Mouse (Mus musculus): ENCODE measurements around the gene Car2. TPM values are rescaled to one million over a fixed set of nuclear protein-coding genes. Genes with fewer than 3 reads are reported as not detected.

The Car2 gene
- polyA plus RNA-seq, 1 experiment from 2014 or later, result 89.7 TPM

GRCm38 (mm10) chr3:14863922-14864321 lies 22.2 kb upstream of the Car2 start:
- WGBS, result 95% methylated on average over 2 of the region's 2 CpGs

GRCm38 (mm10) chr3:14865941-14866340 lies 20.1 kb upstream of the Car2 start:
- WGBS, result 67% methylated on average over 2 of the region's 2 CpGs
- no peak for DNase-seq (ENCODE audit: low spot score)
- no peak overlapping the region for H3K4me3 ChIP-seq

More at GRCm38 (mm10) chr3:14863922-14864321, 22.2 kb upstream of the Car2 start:
- DNase-seq (ENCODE audit: low spot score), result no peak
- Histone ChIP-seq H3K4me3 (no peak overlapping the region), H3K36me3 (no peaks in the 10 kb centered on the region), H3K4me1 (peaks cover 25% of the 10 kb centered on the region), H3K27me3 (ENCODE audit: low read depth, poor library complexity, severe bottlenecking) (no peaks in the 10 kb centered on the region; the same call in 1 of the 2 replicates), H3K9me3 (replicated peaks) (no peaks in the 10 kb centered on the region), H3K27ac (replicated peaks) (0 out of 2 replicates have a peak overlapping the region, but pooled peaks have one; percentile 90)

GRCm38 (mm10) chr3:14869779-14870178 lies 16.3 kb upstream of the Car2 start:
- H3K27me3 ChIP-seq (ENCODE audit: low read depth, poor library complexity, severe bottlenecking), result no peaks in the 10 kb centered on the region; the same call in 1 of the 2 replicates

More at GRCm38 (mm10) chr3:14865941-14866340, 20.1 kb upstream of the Car2 start:
- no peak overlapping the region for H3K27ac ChIP-seq (replicated peaks)
- no peaks in the 10 kb centered on the region; the same call in 1 of the 2 replicates for H3K27me3 ChIP-seq (ENCODE audit: low read depth, poor library complexity, severe bottlenecking)
- H3K9me3 ChIP-seq (replicated peaks), result no peaks in the 10 kb centered on the region
- peaks cover 31% of the 10 kb centered on the region for H3K4me1 ChIP-seq
- H3K36me3 ChIP-seq, result no peaks in the 10 kb centered on the region

GRCm38 (mm10) chr3:14870528-14870927 lies 15.5 kb upstream of the Car2 start:
- no peak for DNase-seq (ENCODE audit: low spot score)
- WGBS, result 94% methylated on average over 1 of the region's 1 CpGs
- no peak overlapping the region for H3K27ac ChIP-seq (replicated peaks)
- no peaks in the 10 kb centered on the region; the same call in 1 of the 2 replicates for H3K27me3 ChIP-seq (ENCODE audit: low read depth, poor library complexity, severe bottlenecking)
- H3K9me3 ChIP-seq (replicated peaks), result no peaks in the 10 kb centered on the region
- H3K4me1 ChIP-seq, result peaks cover 6% of the 10 kb centered on the region; the same call in 1 of the 2 replicates
- no peaks in the 10 kb centered on the region for H3K36me3 ChIP-seq
- H3K4me3 ChIP-seq, result no peak overlapping the region

More at GRCm38 (mm10) chr3:14869779-14870178, 16.3 kb upstream of the Car2 start:
- Histone ChIP-seq H3K4me3 (no peak overlapping the region), H3K4me1 (peaks cover 6% of the 10 kb centered on the region; the same call in 1 of the 2 replicates), H3K27ac (replicated peaks) (no peak overlapping the region), H3K36me3 (no peaks in the 10 kb centered on the region), H3K9me3 (replicated peaks) (no peaks in the 10 kb centered on the region)
- 19% methylated on average over 11 of the region's 11 CpGs for WGBS
- DNase-seq (ENCODE audit: low spot score), result peak; percentile 76

GRCm38 (mm10) chr3:14871386-14871785 lies 14.7 kb upstream of the Car2 start:
- H3K4me3 ChIP-seq, result no peak overlapping the region
- DNase-seq (ENCODE audit: low spot score), result peak; percentile 28
- H3K27me3 ChIP-seq (ENCODE audit: low read depth, poor library complexity, severe bottlenecking), result no peaks in the 10 kb centered on the region; the same call in 1 of the 2 replicates
- 41% methylated on average over 7 of the region's 7 CpGs for WGBS
- no peaks in the 10 kb centered on the region for H3K9me3 ChIP-seq (replicated peaks)
- no peak overlapping the region for H3K27ac ChIP-seq (replicated peaks)
- H3K4me1 ChIP-seq, result peaks cover 6% of the 10 kb centered on the region; the same call in 1 of the 2 replicates
- no peaks in the 10 kb centered on the region for H3K36me3 ChIP-seq

GRCm38 (mm10) chr3:14874402-14875040 lies 11.6 kb upstream of the Car2 start:
- H3K36me3 ChIP-seq, result no peaks in the 10 kb centered on the region
- H3K4me3 ChIP-seq, result no peak overlapping the region
- no peaks in the 10 kb centered on the region for H3K27me3 ChIP-seq (ENCODE audit: low read depth, poor library complexity, severe bottlenecking)
- DNase-seq (ENCODE audit: low spot score), result no peak
- no peak overlapping the region for H3K27ac ChIP-seq (replicated peaks)
- H3K4me1 ChIP-seq, result peaks cover 6% of the 10 kb centered on the region; the same call in 1 of the 2 replicates
- no peaks in the 10 kb centered on the region for H3K9me3 ChIP-seq (replicated peaks)
- 60% methylated on average over 8 of the region's 8 CpGs for whole genome bisulfite sequencing

GRCm38 (mm10) chr3:14876325-14876918 lies 9.7 kb upstream of the Car2 start:
- no peaks in the 10 kb centered on the region for H3K4me1 ChIP-seq
- H3K27me3 ChIP-seq (ENCODE audit: low read depth, poor library complexity, severe bottlenecking), result no peaks in the 10 kb centered on the region
- DNase-seq (ENCODE audit: low spot score), result no peak
- 85% methylated on average over 9 of the region's 9 CpGs for WGBS
- H3K9me3 ChIP-seq (replicated peaks), result no peaks in the 10 kb centered on the region
- H3K4me3 ChIP-seq, result no peak overlapping the region
- H3K27ac ChIP-seq (replicated peaks), result no peak overlapping the region
- no peaks in the 10 kb centered on the region for H3K36me3 ChIP-seq

- no peak overlapping the region for H3K27ac ChIP-seq (replicated peaks)
- H3K9me3 ChIP-seq (replicated peaks), result no peaks in the 10 kb centered on the region
- no peak for DNase-seq (ENCODE audit: low spot score)
- no peaks in the 10 kb centered on the region for H3K36me3 ChIP-seq
- WGBS, result 88% methylated on average over 7 of the region's 7 CpGs
- no peak overlapping the region for H3K4me3 ChIP-seq
- no peaks in the 10 kb centered on the region for H3K4me1 ChIP-seq
- H3K27me3 ChIP-seq (ENCODE audit: low read depth, poor library complexity, severe bottlenecking), result no peaks in the 10 kb centered on the region
Observed at GRCm38 (mm10) chr3:14877251-14877909, 8.7 kb upstream of the Car2 start.

- Histone ChIP-seq H3K36me3 (no peaks in the 10 kb centered on the region), H3K27ac (replicated peaks) (no peak overlapping the region), H3K4me1 (no peaks in the 10 kb centered on the region), H3K27me3 (ENCODE audit: low read depth, poor library complexity, severe bottlenecking) (no peaks in the 10 kb centered on the region), H3K4me3 (no peak overlapping the region), H3K9me3 (replicated peaks) (no peaks in the 10 kb centered on the region)
- whole genome bisulfite sequencing, result 86% methylated on average over 6 of the region's 6 CpGs
- no peak for DNase-seq (ENCODE audit: low spot score)
Observed at GRCm38 (mm10) chr3:14878749-14879223, 7.3 kb upstream of the Car2 start.

GRCm38 (mm10) chr3:14879293-14879692 lies 6.8 kb upstream of the Car2 start:
- Histone ChIP-seq H3K36me3 (no peaks in the 10 kb centered on the region), H3K4me1 (no peaks in the 10 kb centered on the region), H3K27ac (replicated peaks) (no peak overlapping the region), H3K4me3 (no peak overlapping the region), H3K27me3 (ENCODE audit: low read depth, poor library complexity, severe bottlenecking) (no peaks in the 10 kb centered on the region), H3K9me3 (replicated peaks) (no peaks in the 10 kb centered on the region)
- DNase-seq (ENCODE audit: low spot score), result no peak
- 88% methylated on average over 3 of the region's 3 CpGs for WGBS

GRCm38 (mm10) chr3:14880277-14880676 lies 5.8 kb upstream of the Car2 start:
- H3K9me3 ChIP-seq (replicated peaks), result no peaks in the 10 kb centered on the region
- no peak overlapping the region for H3K4me3 ChIP-seq
- H3K4me1 ChIP-seq, result no peaks in the 10 kb centered on the region
- H3K27me3 ChIP-seq (ENCODE audit: low read depth, poor library complexity, severe bottlenecking), result no peaks in the 10 kb centered on the region
- 93% methylated on average over 2 of the region's 2 CpGs for WGBS
- H3K27ac ChIP-seq (replicated peaks), result no peak overlapping the region
- DNase-seq (ENCODE audit: low spot score), result no peak
- H3K36me3 ChIP-seq, result no peaks in the 10 kb centered on the region

GRCm38 (mm10) chr3:14882005-14882404 lies 4.1 kb upstream of the Car2 start:
- H3K9me3 ChIP-seq (replicated peaks), result no peaks in the 10 kb centered on the region
- no peak for DNase-seq (ENCODE audit: low spot score)
- H3K4me1 ChIP-seq, result peaks cover 4% of the 10 kb centered on the region; the same call in 1 of the 2 replicates
- no peaks in the 10 kb centered on the region for H3K36me3 ChIP-seq
- peaks cover 4% of the 10 kb centered on the region for H3K27me3 ChIP-seq (ENCODE audit: low read depth, poor library complexity, severe bottlenecking)
- H3K4me3 ChIP-seq, result no peak overlapping the region
- H3K27ac ChIP-seq (replicated peaks), result no peak overlapping the region

Measured in midbrain, embryonic 10.5 days (tissue).